Mouse (Mus musculus) megakaryocyte, embryonic 14.5 days (primary cell): ENCODE data around the gene Gimap5.

Source experiments
- FLI1 ChIP-seq: IDR thresholded peaks from 2 replicates; pipeline ENCODE4 v1.6.1; 2012; ENCODE audit warnings: low read length, inconsistent platforms, mixed read lengths
- GATA1 ChIP-seq: IDR thresholded peaks from 3 replicates; pipeline ENCODE4 v1.6.1; 2012; ENCODE audit warnings: mixed read lengths, low read length, inconsistent platforms, borderline replicate concordance

GRCm38 (mm10) chr6:48784406-48784805 lies 38.4 kb downstream of the Gimap5 start:
- no peak for TF ChIP-seq GATA1
- TF ChIP-seq FLI1: no peak
